Mouse (Mus musculus) T-helper 1 cell (primary cell): ENCODE results near the gene St6gal1.

Experiments used
- in situ Hi-C: fragments of 300-600 bp; cut with MboI, MseI; formaldehyde crosslinking; loops from one replicate; pipeline ENCODE4 v1.15.1; 2025; ENCODE audit warnings: high pct_unique_total_duplicates

Gene St6gal1

DNA sequence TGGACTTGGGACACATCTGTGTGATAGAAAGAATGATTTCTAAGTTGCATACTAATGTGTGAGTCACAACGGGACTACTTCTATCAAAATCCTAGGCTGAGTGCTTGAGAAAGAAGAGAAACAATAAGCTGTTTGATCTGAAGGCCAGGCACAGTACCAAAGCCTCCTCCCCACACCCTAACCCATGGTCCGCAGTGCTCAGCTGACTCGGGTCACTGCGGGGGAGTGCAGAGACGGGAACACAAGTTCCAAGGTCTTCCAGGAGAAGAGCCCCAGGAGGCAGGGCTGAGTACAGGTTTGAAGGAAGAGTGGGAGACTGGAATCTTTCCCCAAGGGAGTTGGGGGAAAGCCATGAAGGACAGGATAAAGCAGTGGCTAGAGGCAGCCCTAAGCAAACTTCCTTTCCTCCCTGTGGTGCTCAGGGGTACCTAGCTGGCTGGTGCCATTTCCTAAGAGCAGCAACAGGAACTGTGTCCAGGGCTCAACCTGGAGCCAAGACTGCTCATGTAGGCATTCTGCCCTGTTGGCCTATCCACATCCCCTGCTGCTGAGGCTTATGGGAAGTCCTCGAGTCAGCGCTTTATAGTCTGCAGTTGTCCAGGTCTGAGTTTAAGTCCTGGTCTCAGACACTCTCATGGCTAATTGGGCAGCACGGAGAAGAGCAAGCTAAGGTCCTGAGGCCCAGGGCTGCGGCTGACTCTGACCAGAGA is 48.1 kb downstream of the St6gal1 start:
- in situ Hi-C loops, result loop anchor here (5.0 kb wide), 1 partner anchor 40 kb away; no protein-coding TSS in a partner anchor

- in situ Hi-C loops, result loop anchor here (5.0 kb wide), 1 partner anchor 42 kb away; no protein-coding TSS in a partner anchor
These were observed 49.5 kb downstream of the St6gal1 start for GRCm38 (mm10) chr16:23274005-23274404.

- in situ Hi-C loops, result loop anchor here (5.0 kb wide), 1 partner anchor 42 kb away; no protein-coding TSS in a partner anchor
These were observed 50.2 kb downstream of the St6gal1 start for GRCm38 (mm10) chr16:23274606-23275310.

GRCm38 (mm10) chr16:23275661-23276060 is 51.1 kb downstream of the St6gal1 start:
- in situ Hi-C loops, result no loop called here

GRCm38 (mm10) chr16:23279879-23280741 is 55.6 kb downstream of the St6gal1 start:
- in situ Hi-C loops, result no loop called here

DNA sequence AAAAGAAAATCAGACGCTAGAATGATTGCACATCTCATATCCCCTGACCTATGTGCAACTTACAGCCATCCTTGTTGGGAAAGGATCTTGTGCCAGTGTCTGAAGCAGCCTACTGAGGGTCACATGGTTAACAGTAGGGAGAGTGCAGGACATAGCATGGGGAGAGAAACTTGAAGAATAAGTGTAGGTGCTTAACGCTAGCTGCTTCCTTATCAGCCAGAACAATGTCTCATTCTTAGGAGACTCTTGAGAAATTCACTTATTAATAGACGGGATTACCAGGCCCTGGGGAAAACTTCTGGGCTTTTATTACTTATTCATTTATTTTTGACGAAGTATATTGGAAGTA is 56.2 kb downstream of the St6gal1 start:
- in situ Hi-C loops, result no loop called here

DNA sequence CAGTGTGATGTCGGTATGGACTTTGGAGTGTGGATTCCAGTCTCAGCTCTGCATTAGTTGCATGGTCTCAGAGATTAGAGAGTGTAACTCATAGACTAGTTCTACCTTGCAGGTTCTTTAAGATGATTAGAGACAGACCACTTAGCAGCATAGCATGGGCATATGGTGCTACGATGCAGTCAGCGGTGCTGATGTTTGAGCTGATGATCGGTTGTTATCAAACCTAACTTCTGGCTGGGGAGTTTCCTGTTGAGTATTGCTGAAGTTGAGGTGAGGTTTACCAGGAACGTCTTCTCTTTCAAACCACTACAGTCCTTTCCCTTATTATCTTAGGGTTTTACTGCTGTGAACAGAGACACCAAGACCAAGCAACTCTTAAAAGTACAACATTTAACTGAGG is 57.7 kb downstream of the St6gal1 start:
- in situ Hi-C loops, result no loop called here

DNA sequence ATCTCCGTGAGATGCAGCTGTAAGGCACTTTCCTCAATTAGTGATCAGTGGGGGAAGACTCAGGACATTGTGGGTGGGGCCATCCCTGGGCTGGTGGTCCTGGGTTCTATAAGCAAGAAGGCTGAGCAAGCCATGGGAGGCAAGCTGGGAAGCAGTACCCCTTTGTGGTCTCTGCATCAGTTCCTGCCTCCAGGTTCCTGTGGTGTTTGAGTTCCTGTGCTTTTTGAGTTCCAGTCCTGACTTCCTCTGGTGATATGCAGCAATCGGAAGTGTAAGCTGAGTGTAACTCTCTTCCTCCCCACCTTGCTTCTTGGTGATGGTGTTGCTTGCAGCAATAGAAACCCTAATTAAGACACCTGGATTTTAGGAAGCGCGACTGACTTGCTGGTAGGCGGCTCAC is 58.4 kb downstream of the St6gal1 start:
- in situ Hi-C loops, result no loop called here

GRCm38 (mm10) chr16:23283677-23284076 is 59.1 kb downstream of the St6gal1 start:
- in situ Hi-C loops, result no loop called here

DNA sequence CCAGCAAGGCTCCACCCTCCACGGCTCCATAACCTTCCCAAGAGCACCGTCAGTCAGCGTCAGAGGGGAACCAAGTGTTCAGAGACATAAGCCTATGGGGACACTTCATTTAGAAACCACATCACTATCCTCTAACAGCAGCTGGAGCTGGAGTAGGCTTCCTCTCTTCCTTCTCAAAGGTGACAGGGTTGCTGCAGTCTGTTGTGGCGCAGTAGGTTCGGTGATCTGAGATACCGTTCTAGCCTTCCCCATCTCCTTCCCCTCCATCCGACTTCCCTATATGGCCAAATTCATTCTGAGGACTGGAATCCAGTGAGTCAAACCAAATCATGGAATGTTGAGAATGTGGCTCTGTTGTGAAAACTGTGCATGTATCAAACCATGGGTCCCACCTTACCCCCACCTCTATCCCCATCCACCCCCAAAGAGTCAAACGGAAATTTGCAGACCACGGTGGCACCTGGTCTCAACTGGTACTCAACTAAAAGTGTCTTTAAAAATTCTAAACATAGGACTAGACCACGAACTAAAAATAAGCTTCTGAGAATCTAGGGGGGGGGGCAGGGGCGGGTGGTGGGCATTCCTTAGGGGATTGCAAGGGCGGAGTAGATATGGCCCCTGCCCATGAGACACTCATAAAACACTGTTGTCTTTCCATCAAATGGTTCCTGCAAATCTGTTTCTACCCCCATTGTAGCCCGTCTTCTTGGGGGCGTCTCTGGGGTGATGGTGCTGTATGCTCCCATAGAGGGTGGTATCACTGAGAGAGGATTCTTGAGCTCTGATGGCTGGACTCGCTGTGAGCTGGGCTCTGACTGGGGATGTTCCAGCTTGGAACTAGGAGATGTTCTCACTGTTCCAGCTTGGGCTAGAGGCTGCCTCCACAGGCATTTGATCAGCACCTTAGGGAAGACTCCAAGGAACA is 60.2 kb downstream of the St6gal1 start:
- in situ Hi-C loops, result no loop called here

DNA sequence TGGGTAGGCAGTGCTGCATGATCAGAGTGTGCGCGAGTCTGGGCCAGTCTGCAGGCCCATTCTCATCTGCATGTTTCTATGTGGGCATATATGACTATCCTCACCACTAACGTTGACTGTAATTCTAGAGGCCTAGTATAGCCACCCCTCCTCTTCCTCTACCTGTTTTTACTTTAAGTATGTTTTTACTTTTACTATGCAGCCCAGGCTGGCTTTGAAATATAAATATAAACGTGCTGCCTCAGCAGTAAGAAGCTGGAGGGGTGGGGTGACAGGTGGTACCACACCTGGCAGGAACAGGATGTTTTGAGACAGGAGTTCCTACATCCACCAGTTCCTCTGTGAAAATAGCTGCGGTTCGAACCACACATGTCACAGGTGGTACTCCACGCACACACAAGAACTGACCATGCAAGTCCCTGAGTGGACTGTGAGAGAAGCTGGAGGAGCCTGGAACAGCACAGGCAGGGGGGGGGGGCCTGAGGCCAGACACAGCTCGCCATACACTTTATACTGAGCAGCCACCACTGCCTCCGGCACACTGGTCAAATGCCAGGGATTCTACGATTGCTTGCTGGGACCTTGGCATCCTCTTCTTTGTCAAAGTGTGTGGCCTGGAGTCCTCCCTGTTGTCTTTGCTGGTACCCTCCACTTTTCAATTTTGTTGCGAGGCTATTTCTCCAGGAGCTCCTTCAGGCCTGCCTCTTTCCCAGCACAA is 62.0 kb downstream of the St6gal1 start:
- in situ Hi-C loops, result no loop called here

- in situ Hi-C loops, result no loop called here
These were observed 62.9 kb downstream of the St6gal1 start for GRCm38 (mm10) chr16:23287312-23288040.

DNA sequence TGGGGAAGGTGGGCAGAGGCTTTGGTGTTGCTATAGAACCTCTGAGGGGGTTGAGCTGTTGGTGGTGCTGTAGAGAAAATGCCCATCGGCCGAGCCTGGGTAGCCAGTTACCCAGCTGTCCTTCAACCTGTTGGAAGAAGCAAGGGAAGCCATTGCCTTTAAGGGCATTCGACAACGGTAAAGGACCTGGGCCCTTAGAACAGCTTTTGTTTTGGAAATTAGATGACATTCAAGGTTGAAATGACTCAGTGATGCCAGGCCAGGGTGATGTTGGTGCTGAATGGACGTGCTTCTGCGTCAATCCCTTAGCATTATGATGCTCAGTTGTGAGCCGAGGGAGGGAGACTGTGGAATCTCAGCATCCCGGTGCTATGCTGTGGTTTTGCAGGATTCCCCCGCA is 63.6 kb downstream of the St6gal1 start:
- in situ Hi-C loops, result no loop called here

DNA sequence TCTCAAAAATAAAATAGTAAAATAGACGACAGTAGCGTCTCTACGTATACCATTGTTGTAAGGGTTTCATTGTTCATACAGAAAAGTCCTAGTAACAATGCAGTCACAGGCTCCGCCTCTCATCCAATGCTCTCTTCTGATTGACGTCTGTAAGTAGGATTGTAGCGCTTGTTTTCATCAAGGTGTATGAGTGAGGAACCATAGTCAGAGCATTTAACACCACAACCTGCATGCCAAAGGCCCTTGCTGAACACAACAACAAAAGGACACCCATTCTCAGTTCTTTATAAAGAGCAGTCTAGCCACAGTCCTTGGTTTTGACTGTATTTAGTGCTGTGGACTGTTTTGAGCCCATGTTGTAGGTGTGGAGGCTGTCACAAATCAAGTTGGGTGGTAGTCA is 64.9 kb downstream of the St6gal1 start:
- in situ Hi-C loops, result no loop called here

GRCm38 (mm10) chr16:23290171-23290570 is 65.6 kb downstream of the St6gal1 start:
- in situ Hi-C loops, result no loop called here

DNA sequence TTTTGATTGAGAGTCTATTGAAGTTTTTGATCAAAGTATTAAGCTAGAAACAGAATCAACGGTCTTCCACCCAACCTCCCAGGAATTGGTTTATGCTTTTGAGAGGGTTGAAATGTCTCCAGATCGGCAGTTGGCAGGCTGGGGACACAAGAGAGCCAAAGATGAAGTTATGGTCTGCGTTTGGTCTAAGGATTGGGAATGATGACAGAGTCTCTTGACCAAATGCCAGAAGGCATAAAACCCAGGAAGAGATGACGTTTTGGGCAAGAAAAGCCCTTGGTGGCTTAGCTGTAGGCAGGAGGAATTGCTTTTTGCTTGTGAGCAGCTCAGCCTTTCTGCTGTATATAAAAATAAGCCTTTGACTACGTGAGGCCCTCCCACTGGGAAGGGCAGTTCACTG is 67.0 kb downstream of the St6gal1 start:
- in situ Hi-C loops, result no loop called here

GRCm38 (mm10) chr16:23294236-23294635 is 69.7 kb downstream of the St6gal1 start:
- in situ Hi-C loops, result no loop called here

DNA sequence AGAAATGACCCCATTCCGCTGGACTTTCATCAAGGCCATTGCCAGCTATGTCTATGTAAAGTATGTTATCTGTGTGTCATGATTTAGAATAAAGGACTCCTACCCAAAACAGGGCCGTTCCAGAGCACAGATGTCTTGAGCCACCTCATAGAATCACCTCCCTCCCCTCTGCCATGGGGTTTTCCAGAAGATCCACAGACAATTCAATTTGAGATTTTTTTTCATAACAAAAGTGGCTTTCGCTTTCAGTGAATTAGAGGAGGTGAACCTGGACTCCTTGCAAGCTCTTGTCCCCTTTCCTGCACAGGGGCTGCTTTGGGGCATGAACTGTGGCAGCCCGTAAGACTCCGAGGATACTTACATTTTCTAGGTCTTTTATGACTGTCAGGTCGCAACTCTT is 70.2 kb downstream of the St6gal1 start:
- in situ Hi-C loops, result no loop called here

DNA sequence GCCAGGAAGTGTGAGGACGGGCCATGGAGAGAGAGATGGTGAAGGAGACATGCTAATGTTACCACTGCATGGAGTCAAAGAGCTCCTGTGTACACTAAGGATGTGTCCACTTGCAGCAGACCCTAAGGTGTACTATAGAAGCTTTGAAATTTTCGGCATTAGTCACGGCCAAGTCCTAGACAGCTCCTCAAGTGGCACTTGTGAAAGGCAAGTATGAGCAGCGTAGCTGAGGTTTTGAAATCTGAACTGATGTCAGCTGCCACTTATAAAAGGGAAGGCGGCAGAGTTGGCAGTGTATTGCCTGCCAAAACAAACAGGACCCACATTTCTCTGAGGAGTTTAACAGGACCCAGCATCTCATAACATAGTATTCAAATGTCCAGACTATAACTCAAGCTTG is 71.2 kb downstream of the St6gal1 start:
- in situ Hi-C loops, result no loop called here

DNA sequence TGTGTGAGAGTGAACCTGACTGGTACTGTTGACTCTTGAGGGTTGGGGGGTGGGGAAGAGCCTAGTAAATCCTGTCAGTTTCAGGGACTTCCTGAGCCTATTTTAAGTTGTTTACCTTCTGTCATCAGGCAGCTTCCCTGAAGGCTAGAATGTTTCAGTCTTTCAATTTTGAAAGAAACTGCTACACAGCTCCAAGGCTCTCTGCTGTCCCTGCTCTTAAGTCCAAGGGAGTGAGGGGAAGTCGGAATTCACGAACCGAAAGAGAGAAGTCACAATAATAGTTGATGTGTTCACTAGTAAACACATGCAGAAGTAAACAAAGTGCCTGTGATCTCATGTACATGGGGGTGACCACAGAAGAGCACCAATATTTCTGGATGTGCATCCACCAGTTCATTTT is 72.2 kb downstream of the St6gal1 start:
- in situ Hi-C loops, result no loop called here
